Mouse (Mus musculus): ENCODE results near the gene Gm26657.

DNA sequence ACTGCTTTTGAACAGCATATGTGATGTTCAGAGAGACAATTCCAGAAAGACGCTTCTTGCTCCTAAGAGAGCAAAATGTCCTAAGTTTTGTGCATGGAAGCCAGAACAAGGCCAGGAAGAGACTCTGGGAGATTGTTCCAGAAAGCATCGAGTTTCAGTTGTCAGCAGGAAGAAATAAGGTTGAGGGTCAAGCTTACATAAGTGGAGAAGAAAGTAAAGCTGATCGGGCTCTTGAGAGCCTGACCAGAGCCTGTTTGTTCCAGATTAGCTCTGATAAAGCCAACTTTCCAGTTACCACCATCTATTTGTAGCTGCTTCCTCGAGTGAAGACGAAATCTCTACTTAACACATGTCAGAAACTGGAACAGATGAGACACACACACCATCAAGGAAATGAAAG lies 41.2 kb upstream of the Gm26657 start:
- TF ChIP-seq MAX (IDR thresholded peaks at IDR 0.05; ENCODE audit: low read depth) = no peak
- no peak for TF ChIP-seq TCF3 (IDR thresholded peaks at IDR 0.05; ENCODE audit: insufficient read length, low read depth)
